Mouse (Mus musculus) C2C12 (cell line): ENCODE measurements around the gene Sos2. TPM values are rescaled to one million over a fixed set of nuclear protein-coding genes. Genes with fewer than 3 reads are reported as not detected.

ENCODE experiments used
- H3K27me3 ChIP-seq: one replicate; pipeline ENCODE4 v1.6.1; 2011; ENCODE audit not compliant: control insufficient read depth, insufficient read depth, insufficient read length
- H3K36me3 ChIP-seq: one replicate; pipeline ENCODE4 v1.6.1; 2011; ENCODE audit not compliant: control insufficient read depth, insufficient read depth
- H3K4me3 ChIP-seq: one replicate; pipeline ENCODE4 v1.5.1; 2011; ENCODE audit warnings: mild to moderate bottlenecking, control low read depth; ENCODE audit not compliant: poor library complexity, insufficient read depth, severe bottlenecking
- H3K79me2 ChIP-seq: one replicate; pipeline ENCODE4 v1.6.1; 2011; ENCODE audit not compliant: control insufficient read depth, insufficient read depth
- H3K79me3 ChIP-seq: one replicate; pipeline ENCODE4 v1.6.1; 2011; ENCODE audit warnings: low read depth, control low read depth
- H3ac ChIP-seq: one replicate; pipeline ENCODE3; 2011; ENCODE audit warnings: low read depth; ENCODE audit not compliant: control insufficient read depth, insufficient read length
- CEBPB ChIP-seq: IDR thresholded peaks from one replicate; pipeline ENCODE4 v1.6.1; 2011; ENCODE audit warnings: low read depth, mild to moderate bottlenecking, control low read depth, moderate library complexity
- CTCF ChIP-seq: IDR thresholded peaks from one replicate; pipeline ENCODE4 v1.5.1; 2011; ENCODE audit not compliant: control insufficient read depth, insufficient read depth, insufficient read length
- FOSL1 ChIP-seq: IDR thresholded peaks from one replicate; pipeline ENCODE4 v1.8.0; 2011; ENCODE audit warnings: mild to moderate bottlenecking, low read length; ENCODE audit not compliant: poor library complexity, insufficient read depth, severe bottlenecking
- MAX ChIP-seq: IDR thresholded peaks from one replicate; pipeline ENCODE4 v1.6.1; 2011; ENCODE audit warnings: mild to moderate bottlenecking, control low read depth
- MYOD1 ChIP-seq: IDR thresholded peaks from one replicate; pipeline ENCODE4 v1.6.1; 2011; ENCODE audit warnings: low read depth; ENCODE audit not compliant: control insufficient read depth, insufficient read length
- MYOG ChIP-seq: IDR thresholded peaks from one replicate; pipeline ENCODE4 v1.6.1; 2011; ENCODE audit not compliant: control insufficient read depth, insufficient read length; ENCODE audit errors: extremely low read depth
- USF1 ChIP-seq: IDR thresholded peaks from one replicate; pipeline ENCODE4 v1.6.1; 2011; ENCODE audit warnings: low read depth, mild to moderate bottlenecking, control low read depth, moderate library complexity
- polyA plus RNA-seq: library from polyadenylated mRNA; unstranded; fragments of >200 nt; fragmentation: generic; extraction: Trizol; gene quantifications from one replicate; pipeline ENCODE4 v1.2.1, GENCODE M21; 2012; ENCODE audit warnings: missing spikeins

Gene Sos2
- polyA plus RNA-seq, 1 experiment, result 3.0 TPM

DNA sequence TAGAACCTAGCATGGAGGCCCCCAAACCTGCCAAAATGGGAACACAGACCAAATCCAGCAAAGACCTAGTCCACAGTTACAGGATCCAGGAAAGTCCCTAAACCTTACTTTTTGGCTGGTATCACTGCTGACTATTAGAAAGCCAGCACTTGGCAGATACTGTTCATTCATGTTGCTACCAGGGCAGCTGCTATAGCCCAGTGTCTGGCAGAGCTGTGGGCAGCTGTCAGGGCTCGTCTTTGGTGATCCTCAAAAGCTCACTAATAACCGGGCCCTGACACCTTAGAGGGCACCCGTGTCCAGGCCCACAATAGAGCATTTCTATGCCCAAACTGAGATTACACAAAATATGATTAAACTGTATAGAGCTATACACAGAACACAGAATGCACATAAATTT is 41.2 kb upstream of the Sos2 start:
- TF ChIP-seq MYOD1, result no peak
- TF ChIP-seq CTCF, result no peak
- TF ChIP-seq CEBPB, result no peak
- no peak for TF ChIP-seq MAX
- TF ChIP-seq MYOG, result no peak
- no peak for TF ChIP-seq FOSL1
- no peak for TF ChIP-seq USF1
- H3K79me3 ChIP-seq, result peaks cover 5% of the 10 kb centered on the region
- no peaks in the 10 kb centered on the region for H3K27me3 ChIP-seq
- no peak overlapping the region for H3ac ChIP-seq
- H3K4me3 ChIP-seq, result no peak overlapping the region
- H3K79me2 ChIP-seq, result peaks cover 23% of the 10 kb centered on the region
- H3K36me3 ChIP-seq, result peaks cover 27% of the 10 kb centered on the region

- no peak overlapping the region for H3K4me3 ChIP-seq
- no peak for TF ChIP-seq MYOD1
- TF ChIP-seq FOSL1, result no peak
- no peak for TF ChIP-seq MYOG
- no peak for TF ChIP-seq USF1
- TF ChIP-seq MAX, result no peak
- no peak for TF ChIP-seq CEBPB
- TF ChIP-seq CTCF, result no peak
- H3K36me3 ChIP-seq, result peaks cover 7% of the 10 kb centered on the region
These were observed 32.0 kb upstream of the Sos2 start for GRCm38 (mm10) chr12:69713628-69714027.

DNA sequence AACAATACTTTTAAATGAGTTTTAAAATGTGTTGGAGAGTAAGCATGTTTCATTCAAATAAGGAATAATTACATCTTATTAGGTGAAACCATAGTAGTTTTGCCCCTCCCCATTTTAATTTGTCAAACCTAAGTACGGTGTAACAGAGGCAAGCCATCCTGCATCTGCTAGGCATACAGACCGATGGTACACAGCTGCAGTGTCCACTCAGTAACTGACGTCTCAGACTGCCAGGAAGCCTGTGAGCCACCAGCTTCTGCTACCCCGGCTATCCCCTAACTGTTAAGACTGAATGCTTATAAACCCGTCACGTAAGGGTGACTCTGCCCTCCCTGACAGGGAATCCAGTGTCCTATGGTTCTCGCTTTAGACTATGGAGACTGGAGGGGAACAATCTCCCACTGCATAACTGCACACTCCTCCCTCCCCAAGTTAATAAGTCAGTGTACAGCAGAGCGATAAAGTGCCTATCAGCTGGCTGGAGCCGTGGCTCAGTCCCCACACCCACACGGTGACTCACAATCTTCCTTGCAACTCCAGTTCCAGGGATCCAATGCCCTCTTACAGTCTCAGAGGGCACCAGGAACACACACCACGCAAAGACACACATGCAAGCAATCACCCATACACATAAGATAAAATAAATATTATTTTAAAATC is 23.3 kb upstream of the Sos2 start:
- Histone ChIP-seq H3K79me2 (no peaks in the 10 kb centered on the region), H3K36me3 (peaks cover 19% of the 10 kb centered on the region), H3K4me3 (no peak overlapping the region), H3K27me3 (no peaks in the 10 kb centered on the region), H3K79me3 (no peaks in the 10 kb centered on the region), H3ac (no peak overlapping the region)
- TF ChIP-seq MAX (no peak), FOSL1 (no peak), CEBPB (no peak), CTCF (no peak), MYOG (no peak), MYOD1 (no peak), USF1 (no peak)

More at GRCm38 (mm10) chr12:69713628-69714027, 32.0 kb upstream of the Sos2 start:
- Histone ChIP-seq H3K79me3 (no peaks in the 10 kb centered on the region), H3ac (no peak overlapping the region), H3K79me2 (no peaks in the 10 kb centered on the region), H3K27me3 (no peaks in the 10 kb centered on the region)

GRCm38 (mm10) chr12:69698352-69698751 is 16.7 kb upstream of the Sos2 start:
- no peaks in the 10 kb centered on the region for H3K79me2 ChIP-seq

GRCm38 (mm10) chr12:69696746-69697145 is 15.1 kb upstream of the Sos2 start:
- TF ChIP-seq FOSL1, result no peak
- no peak for TF ChIP-seq MYOG
- TF ChIP-seq CTCF, result no peak
- no peak for TF ChIP-seq MYOD1
- TF ChIP-seq USF1, result no peak

More at GRCm38 (mm10) chr12:69698352-69698751, 16.7 kb upstream of the Sos2 start:
- no peak overlapping the region for H3ac ChIP-seq
- H3K27me3 ChIP-seq, result no peaks in the 10 kb centered on the region
- H3K79me3 ChIP-seq, result no peaks in the 10 kb centered on the region
- peaks cover 28% of the 10 kb centered on the region for H3K36me3 ChIP-seq
- no peak for TF ChIP-seq MYOD1
- TF ChIP-seq USF1, result no peak
- TF ChIP-seq FOSL1, result no peak
- no peak for TF ChIP-seq MAX
- no peak for TF ChIP-seq CEBPB
- TF ChIP-seq CTCF, result no peak
- TF ChIP-seq MYOG, result no peak
- no peak overlapping the region for H3K4me3 ChIP-seq

DNA sequence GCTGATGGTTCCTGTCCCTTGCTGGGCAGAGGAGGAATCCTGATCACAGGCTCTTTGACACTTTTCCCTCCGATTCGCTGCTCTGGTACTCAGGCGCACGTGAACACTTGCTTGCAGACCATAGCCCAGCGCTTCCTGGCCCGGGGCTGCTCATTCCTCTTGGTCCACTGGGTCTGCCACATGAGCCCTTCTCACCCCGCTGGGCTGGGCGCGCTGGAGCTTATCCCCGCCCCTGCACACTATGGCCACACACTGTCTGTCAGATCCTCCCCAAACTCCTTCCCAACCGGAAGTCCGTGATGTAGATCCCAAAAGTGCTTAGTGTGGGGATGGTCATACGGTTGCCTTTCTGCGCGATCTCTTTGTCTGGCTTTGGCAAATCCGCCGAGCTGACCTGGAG is 11.8 kb upstream of the Sos2 start:
- Histone ChIP-seq H3K79me3 (no peaks in the 10 kb centered on the region), H3K79me2 (no peaks in the 10 kb centered on the region), H3ac (no peak overlapping the region), H3K36me3 (peaks cover 17% of the 10 kb centered on the region), H3K27me3 (no peaks in the 10 kb centered on the region), H3K4me3 (no peak overlapping the region)
- TF ChIP-seq USF1 (no peak), CTCF (no peak), CEBPB (no peak), MAX (no peak), MYOG (no peak), FOSL1 (no peak), MYOD1 (no peak)

More at GRCm38 (mm10) chr12:69696746-69697145, 15.1 kb upstream of the Sos2 start:
- H3K79me3 ChIP-seq, result no peaks in the 10 kb centered on the region
- no peak overlapping the region for H3ac ChIP-seq
- H3K27me3 ChIP-seq, result no peaks in the 10 kb centered on the region
- H3K36me3 ChIP-seq, result peaks cover 27% of the 10 kb centered on the region
- no peak overlapping the region for H3K4me3 ChIP-seq
- H3K79me2 ChIP-seq, result no peaks in the 10 kb centered on the region
